Mouse (Mus musculus): ENCODE data around the gene Klhl34. TPM values are rescaled to one million over a fixed set of nuclear protein-coding genes. Genes with fewer than 3 reads are reported as not detected.
A peak's percentile ranks its signal among the peaks of the same experiment; 100 is the strongest.

Klhl34 gene
- polyA plus RNA-seq (2015; fragmentation: Nextera tagmentation; extraction: Ambion mirVana), result not detected in 2 replicates

DNA sequence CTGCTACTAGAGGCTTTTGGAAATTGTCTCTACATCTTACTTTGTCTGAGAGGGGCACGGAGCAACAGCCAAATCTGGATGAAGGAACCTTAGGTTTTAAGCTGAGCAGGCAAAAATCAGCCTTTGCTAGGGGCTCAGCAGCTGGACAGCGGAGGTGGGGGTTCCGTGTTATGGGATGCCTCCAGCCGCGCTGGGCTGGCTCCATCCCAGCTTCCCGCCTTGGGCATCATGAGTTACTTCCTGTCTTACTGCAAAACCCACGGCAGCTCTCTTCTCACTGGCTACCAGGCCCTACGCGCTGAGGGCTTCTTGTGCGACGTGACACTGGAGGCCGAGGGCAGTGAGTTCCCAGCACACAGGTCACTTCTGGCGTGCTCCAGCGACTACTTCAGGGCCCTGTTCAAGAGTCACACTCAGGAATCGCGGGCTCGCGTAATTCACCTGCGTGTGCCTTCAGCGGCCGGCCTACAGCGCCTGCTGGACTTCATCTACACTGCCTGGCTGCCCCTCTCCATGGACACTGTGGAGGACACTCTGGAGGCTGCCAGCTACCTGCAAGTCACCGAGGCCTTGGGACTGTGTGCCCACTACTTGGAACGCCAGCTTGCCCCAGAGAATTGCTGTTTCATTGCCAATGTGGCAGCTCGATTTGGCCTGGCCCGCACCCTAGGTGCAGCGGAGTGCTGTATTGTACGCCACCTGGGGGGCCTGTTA lies at the start of gene Klhl34:
Gene Klhl34, plus strand, starts transcription at position 229 of the 714 bp plus-strand sequence.
- TF ChIP-seq EP300 (IDR thresholded peaks at IDR 0.05; ENCODE audit: low read depth) (no peak), CTCF (IDR thresholded peaks at IDR 0.05; ENCODE audit: low read depth) (no peak)
- ATAC-seq (no peak), DNase-seq (no peak)
- H3K4me2 ChIP-seq (ENCODE audit: low read depth, low read length), result peak within 1 kb of the TSS; percentile 32; the same call in 1 of the 2 replicates
- no peaks in the 10 kb centered on the region for H3K4me1 ChIP-seq (ENCODE audit: insufficient read depth)
- no peak within 1 kb of the TSS for H3K9ac ChIP-seq (replicated peaks)
- no peaks in the 10 kb centered on the region for H3K9me3 ChIP-seq (ENCODE audit: low read length)
- no peaks in the 10 kb centered on the region for H3K36me3 ChIP-seq (replicated peaks; ENCODE audit: insufficient read depth, low read length)
- WGBS (ENCODE audit: insufficient replicate concordance), result 41% methylated on average over 28 of the region's 28 CpGs
- no peaks in the 10 kb centered on the region for H3K27me3 ChIP-seq (ENCODE audit: insufficient read depth, low read length)
- H3K4me3 ChIP-seq (ENCODE audit: low read depth, low read length), result no peak within 1 kb of the TSS
- H3K27ac ChIP-seq (ENCODE audit: low read depth), result no peak within 1 kb of the TSS

GRCm38 (mm10) chrX:157801669-157802068 lies 16.6 kb upstream of the Klhl34 start:
- H3K4me3 ChIP-seq (ENCODE audit: low read depth, low read length), result no peak overlapping the region
- H3K27me3 ChIP-seq (ENCODE audit: insufficient read depth, low read length), result no peaks in the 10 kb centered on the region
- no peaks in the 10 kb centered on the region for H3K4me1 ChIP-seq (ENCODE audit: insufficient read depth)
- H3K9ac ChIP-seq (replicated peaks), result no peak overlapping the region
- DNase-seq (no peak), ATAC-seq (no peak)
- no peak overlapping the region for H3K27ac ChIP-seq (ENCODE audit: low read depth)
- no peak for TF ChIP-seq EP300 (IDR thresholded peaks at IDR 0.05; ENCODE audit: low read depth)
- TF ChIP-seq CTCF (IDR thresholded peaks at IDR 0.05; ENCODE audit: low read depth), result no peak
- H3K36me3 ChIP-seq (replicated peaks; ENCODE audit: insufficient read depth, low read length), result no peaks in the 10 kb centered on the region
- no peaks in the 10 kb centered on the region for H3K9me3 ChIP-seq (ENCODE audit: low read length)
- 76% methylated on average over 2 of the region's 2 CpGs for WGBS (ENCODE audit: insufficient replicate concordance)
- H3K4me2 ChIP-seq (ENCODE audit: low read depth, low read length), result no peak overlapping the region

- DNase-seq (no peak), ATAC-seq (no peak)
- Histone ChIP-seq H3K4me3 (ENCODE audit: low read depth, low read length) (no peak overlapping the region), H3K27me3 (ENCODE audit: insufficient read depth, low read length) (no peaks in the 10 kb centered on the region), H3K27ac (ENCODE audit: low read depth) (no peak overlapping the region), H3K36me3 (replicated peaks; ENCODE audit: insufficient read depth, low read length) (no peaks in the 10 kb centered on the region), H3K9ac (replicated peaks) (no peak overlapping the region), H3K4me1 (ENCODE audit: insufficient read depth) (no peaks in the 10 kb centered on the region), H3K9me3 (ENCODE audit: low read length) (no peaks in the 10 kb centered on the region), H3K4me2 (ENCODE audit: low read depth, low read length) (no peak overlapping the region)
- WGBS (ENCODE audit: insufficient replicate concordance), result 56% methylated on average over 1 of the region's 1 CpGs
- no peak for TF ChIP-seq CTCF (IDR thresholded peaks at IDR 0.05; ENCODE audit: low read depth)
- no peak for TF ChIP-seq EP300 (IDR thresholded peaks at IDR 0.05; ENCODE audit: low read depth)
These were observed 8.5 kb upstream of the Klhl34 start for GRCm38 (mm10) chrX:157809721-157810120.

- ATAC-seq (no peak), DNase-seq (no peak)
- Histone ChIP-seq H3K9me3 (ENCODE audit: low read length) (no peaks in the 10 kb centered on the region), H3K4me1 (ENCODE audit: insufficient read depth) (no peaks in the 10 kb centered on the region), H3K27ac (ENCODE audit: low read depth) (no peak overlapping the region), H3K27me3 (ENCODE audit: insufficient read depth, low read length) (no peaks in the 10 kb centered on the region), H3K36me3 (replicated peaks; ENCODE audit: insufficient read depth, low read length) (no peaks in the 10 kb centered on the region), H3K9ac (replicated peaks) (no peak overlapping the region), H3K4me2 (ENCODE audit: low read depth, low read length) (peak overlapping the region; percentile 32; the same call in 1 of the 2 replicates), H3K4me3 (ENCODE audit: low read depth, low read length) (no peak overlapping the region)
- no peak for TF ChIP-seq EP300 (IDR thresholded peaks at IDR 0.05; ENCODE audit: low read depth)
- TF ChIP-seq CTCF (IDR thresholded peaks at IDR 0.05; ENCODE audit: low read depth), result no peak
- WGBS (ENCODE audit: insufficient replicate concordance), result 15% methylated on average over 29 of the region's 31 CpGs
These were observed 546 bp upstream of the Klhl34 start for GRCm38 (mm10) chrX:157817571-157818206.

DNA sequence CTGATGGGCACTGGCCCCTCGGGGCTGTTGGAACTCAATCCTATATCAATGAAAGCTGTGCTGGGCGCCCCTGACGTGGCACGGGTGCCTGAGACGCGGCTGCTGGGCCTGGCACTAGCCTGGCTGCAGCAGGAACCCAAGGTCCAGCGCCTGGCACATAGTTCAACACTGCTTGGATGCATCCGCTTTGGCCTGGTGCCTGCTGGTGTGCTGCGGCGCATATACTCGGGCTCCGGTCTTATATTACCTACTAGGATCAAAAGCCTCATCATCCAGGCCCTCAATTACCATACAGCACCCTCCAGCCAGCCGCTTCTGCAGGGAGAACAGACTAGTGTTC lies 656 bp downstream of the Klhl34 start:
- Histone ChIP-seq H3K27ac (ENCODE audit: low read depth) (no peak overlapping the region), H3K9ac (replicated peaks) (no peak overlapping the region), H3K4me1 (ENCODE audit: insufficient read depth) (no peaks in the 10 kb centered on the region), H3K36me3 (replicated peaks; ENCODE audit: insufficient read depth, low read length) (no peaks in the 10 kb centered on the region), H3K9me3 (ENCODE audit: low read length) (no peaks in the 10 kb centered on the region), H3K4me3 (ENCODE audit: low read depth, low read length) (no peak overlapping the region), H3K27me3 (ENCODE audit: insufficient read depth, low read length) (no peaks in the 10 kb centered on the region), H3K4me2 (ENCODE audit: low read depth, low read length) (no peak overlapping the region)
- no peak for TF ChIP-seq CTCF (IDR thresholded peaks at IDR 0.05; ENCODE audit: low read depth)
- no peak for TF ChIP-seq EP300 (IDR thresholded peaks at IDR 0.05; ENCODE audit: low read depth)
- 80% methylated on average over 13 of the region's 13 CpGs for WGBS (ENCODE audit: insufficient replicate concordance)
- no peak for ATAC-seq
- no peak for DNase-seq

- H3K27ac ChIP-seq (ENCODE audit: low read depth), result no peak overlapping the region
- H3K4me3 ChIP-seq (ENCODE audit: low read depth, low read length), result no peak overlapping the region
- WGBS (ENCODE audit: insufficient replicate concordance), result 75% methylated on average over 4 of the region's 4 CpGs
- H3K4me2 ChIP-seq (ENCODE audit: low read depth, low read length), result no peak overlapping the region
- DNase-seq (no peak), ATAC-seq (no peak)
- TF ChIP-seq EP300 (IDR thresholded peaks at IDR 0.05; ENCODE audit: low read depth) (no peak), CTCF (IDR thresholded peaks at IDR 0.05; ENCODE audit: low read depth) (no peak)
- H3K9ac ChIP-seq (replicated peaks), result no peak overlapping the region
- H3K27me3 ChIP-seq (ENCODE audit: insufficient read depth, low read length), result no peaks in the 10 kb centered on the region
- H3K36me3 ChIP-seq (replicated peaks; ENCODE audit: insufficient read depth, low read length), result no peaks in the 10 kb centered on the region
- H3K4me1 ChIP-seq (ENCODE audit: insufficient read depth), result no peaks in the 10 kb centered on the region
- no peaks in the 10 kb centered on the region for H3K9me3 ChIP-seq (ENCODE audit: low read length)
These were observed 11.7 kb downstream of the Klhl34 start for GRCm38 (mm10) chrX:157829983-157830382.

Other genes starting within 250 kb of the Klhl34 start
- gene Yy2, start 249.4 kb upstream of the Klhl34 start, polyA plus RNA-seq (2015; fragmentation: Nextera tagmentation; extraction: Ambion mirVana), result 0.62 and 0.75 TPM in 2 replicates
- gene Mbtps2, start 219.7 kb upstream of the Klhl34 start, polyA plus RNA-seq (2015; fragmentation: Nextera tagmentation; extraction: Ambion mirVana), result 3.7 and 4.5 TPM in 2 replicates
- 0.36 and 6.8 TPM in 2 replicates for gene Smpx, start 119.5 kb upstream of the Klhl34 start, polyA plus RNA-seq (2015; fragmentation: Nextera tagmentation; extraction: Ambion mirVana)
- gene Cnksr2, start 224.9 kb downstream of the Klhl34 start, polyA plus RNA-seq (2015; fragmentation: Nextera tagmentation; extraction: Ambion mirVana), result 0.02 TPM in 1 of 2 replicates, not detected in the other